Mouse (Mus musculus) urinary bladder, adult 18-20 months (tissue): Measurements from ENCODE around the gene Hdac4.

Experiments
- DNase-seq, 2 experiments: peaks; one replicate each; pipeline ENCODE4 v3.0.0; 2022; ENCODE audit warnings: low spot score in 2 of 2, mixed read lengths in 2 of 2

The Hdac4 gene

GRCm38 (mm10) chr1:92028158-92028557, 167.3 kb downstream of the Hdac4 start:
- DNase-seq: no peak

GRCm38 (mm10) chr1:92026351-92026750, 169.1 kb downstream of the Hdac4 start:
- DNase-seq: no peak

GRCm38 (mm10) chr1:92023906-92024305, 171.6 kb downstream of the Hdac4 start:
- no peak for DNase-seq

- DNase-seq: no peak
Measured at GRCm38 (mm10) chr1:92022009-92022408, 173.5 kb downstream of the Hdac4 start.

- DNase-seq: no peak
Measured at GRCm38 (mm10) chr1:92015938-92016672, 179.4 kb downstream of the Hdac4 start.

GRCm38 (mm10) chr1:92015252-92015651, 180.2 kb downstream of the Hdac4 start:
- DNase-seq: no peak

- DNase-seq: no peak
Measured at GRCm38 (mm10) chr1:92014496-92014895, 181.0 kb downstream of the Hdac4 start.

- DNase-seq: no peak
Measured at GRCm38 (mm10) chr1:92006666-92007065, 188.8 kb downstream of the Hdac4 start.

- DNase-seq: no peak
Measured at GRCm38 (mm10) chr1:92005617-92005940, 189.9 kb downstream of the Hdac4 start.

GRCm38 (mm10) chr1:92004906-92005616, 190.4 kb downstream of the Hdac4 start:
- no peak for DNase-seq

- DNase-seq: no peak
Measured at GRCm38 (mm10) chr1:92004122-92004521, 191.4 kb downstream of the Hdac4 start.

- no peak for DNase-seq
Measured at GRCm38 (mm10) chr1:92000226-92000625, 195.3 kb downstream of the Hdac4 start.

GRCm38 (mm10) chr1:91993658-91994165, 201.8 kb downstream of the Hdac4 start:
- DNase-seq: no peak

GRCm38 (mm10) chr1:91992652-91993051, 202.8 kb downstream of the Hdac4 start:
- no peak for DNase-seq

GRCm38 (mm10) chr1:91991597-91991996, 203.9 kb downstream of the Hdac4 start:
- DNase-seq: no peak

GRCm38 (mm10) chr1:91990852-91991251, 204.6 kb downstream of the Hdac4 start:
- no peak for DNase-seq

- no peak for DNase-seq
Measured at GRCm38 (mm10) chr1:91988866-91989265, 206.6 kb downstream of the Hdac4 start.

GRCm38 (mm10) chr1:91987431-91987830, 208.1 kb downstream of the Hdac4 start:
- no peak for DNase-seq

- no peak for DNase-seq
Measured at GRCm38 (mm10) chr1:91985783-91986182, 209.7 kb downstream of the Hdac4 start.

GRCm38 (mm10) chr1:91984507-91984906, 211.0 kb downstream of the Hdac4 start:
- DNase-seq: no peak

GRCm38 (mm10) chr1:91981381-91981780, 214.1 kb downstream of the Hdac4 start:
- no peak for DNase-seq

GRCm38 (mm10) chr1:91978443-91978842, 217.1 kb downstream of the Hdac4 start:
- DNase-seq: no peak

GRCm38 (mm10) chr1:91968710-91969379, 226.7 kb downstream of the Hdac4 start:
- peak in 1 of 2 experiments; percentile 46 for DNase-seq
